Mouse (Mus musculus): ENCODE data around the gene Klhdc9. TPM values are rescaled to one million over a fixed set of nuclear protein-coding genes. Genes with fewer than 3 reads are reported as not detected.

Klhdc9 gene
- total RNA-seq, 1 experiment = 0.85 TPM

DNA sequence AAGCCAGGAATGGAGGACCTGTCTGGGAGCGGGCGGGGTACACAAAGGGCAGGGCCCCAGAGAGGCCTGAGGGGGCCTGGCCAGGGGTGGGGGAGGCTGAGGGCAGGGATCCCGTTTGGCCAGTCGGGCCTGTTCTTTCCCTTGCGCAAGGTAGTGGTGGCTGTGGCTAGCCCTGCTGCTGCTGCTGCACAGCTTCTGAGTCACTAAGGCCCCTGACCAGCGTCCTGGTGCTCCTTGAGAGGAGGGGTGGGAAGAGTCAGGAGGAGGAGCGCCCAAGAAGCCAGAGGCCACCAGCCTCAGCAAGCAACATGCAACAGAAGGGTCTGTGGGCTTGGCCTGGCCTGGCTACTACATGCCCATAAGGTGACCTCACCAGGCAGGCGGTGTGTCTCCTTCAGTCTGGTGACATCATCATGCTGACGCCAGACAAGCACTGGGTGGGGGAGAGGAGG is 15.1 kb upstream of the Klhdc9 start:
- H3K27ac ChIP-seq (ENCODE audit: insufficient read depth, low read depth, low read length, poor library complexity, severe bottlenecking) = no peak overlapping the region
- no peak for TF ChIP-seq ZNF384 (IDR thresholded peaks at IDR 0.05; ENCODE audit: low read depth, low read length)
- no peak for TF ChIP-seq MAFK (IDR thresholded peaks at IDR 0.05; ENCODE audit: insufficient read depth, low read depth, low read length)
- TF ChIP-seq ZC3H11A (IDR thresholded peaks at IDR 0.05; ENCODE audit: borderline replicate concordance, low read depth, low read length) = no peak
- TF ChIP-seq CHD2 (IDR thresholded peaks at IDR 0.05; ENCODE audit: low read depth, low read length) = no peak
- TF ChIP-seq HCFC1 (IDR thresholded peaks at IDR 0.05; ENCODE audit: borderline replicate concordance, insufficient read depth, low read length) = no peak
- no peak overlapping the region for H3K4me3 ChIP-seq (ENCODE audit: insufficient read depth in 1 of 2, low read depth in 1 of 2, low read length in 2 of 2, poor library complexity in 1 of 2, severe bottlenecking in 1 of 2)
- no peaks in the 10 kb centered on the region for H3K9me3 ChIP-seq (ENCODE audit: control insufficient read depth, insufficient read depth, low read depth, low read length)
- no peak overlapping the region for H3K9ac ChIP-seq (ENCODE audit: insufficient read depth, low read depth, low read length, poor library complexity, severe bottlenecking)
- in situ Hi-C loops (cut with MboI; ENCODE audit: low sequenced_read_pairs in 2 of 2, unreplicated experiment in 2 of 2) = no loop called here
- no peaks in the 10 kb centered on the region for H3K36me3 ChIP-seq (ENCODE audit: control insufficient read depth, insufficient read depth, low read length, poor library complexity, severe bottlenecking)
- DNase-seq (ENCODE audit: low read depth, low spot score) = no peak
- H3K4me1 ChIP-seq (ENCODE audit: control insufficient read depth in 2 of 2, insufficient read depth in 2 of 2, low read length in 2 of 2, poor library complexity in 1 of 2) = peaks cover 5 to 39% of the 10 kb centered on the region in 2 experiments; a peak in 3 of 4 replicates

DNA sequence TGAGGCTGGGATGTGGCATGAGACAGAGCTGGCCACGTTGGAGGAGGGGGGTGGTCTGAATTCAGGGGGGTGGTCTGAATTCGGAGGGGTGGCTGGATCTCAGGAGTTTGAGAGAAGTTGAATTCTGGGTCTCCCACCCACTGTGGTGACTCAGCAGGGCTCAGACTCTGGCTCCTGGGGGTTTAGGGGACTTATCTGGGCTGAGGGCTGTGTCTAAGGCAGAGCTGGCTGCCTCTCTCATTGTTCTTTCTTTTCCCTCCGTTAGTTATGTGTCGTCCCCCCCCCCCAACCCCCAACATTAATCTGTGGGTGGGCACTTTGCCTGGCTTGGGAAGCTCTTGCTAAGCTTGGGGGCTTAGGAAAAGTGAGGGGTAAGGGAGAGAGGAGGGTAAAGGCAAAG is 13.3 kb upstream of the Klhdc9 start:
- Histone ChIP-seq H3K36me3 (ENCODE audit: control insufficient read depth, insufficient read depth, low read length, poor library complexity, severe bottlenecking) (no peaks in the 10 kb centered on the region), H3K4me1 (ENCODE audit: control insufficient read depth in 2 of 2, insufficient read depth in 2 of 2, low read length in 2 of 2, poor library complexity in 1 of 2) (peaks cover 5 to 37% of the 10 kb centered on the region in 2 experiments; a peak in 3 of 4 replicates), H3K9ac (ENCODE audit: insufficient read depth, low read depth, low read length, poor library complexity, severe bottlenecking) (no peak overlapping the region; the same call in 1 of the 2 replicates), H3K27ac (ENCODE audit: insufficient read depth, low read depth, low read length, poor library complexity, severe bottlenecking) (no peak overlapping the region), H3K9me3 (ENCODE audit: control insufficient read depth, insufficient read depth, low read depth, low read length) (no peaks in the 10 kb centered on the region), H3K4me3 (ENCODE audit: insufficient read depth in 1 of 2, low read depth in 1 of 2, low read length in 2 of 2, poor library complexity in 1 of 2, severe bottlenecking in 1 of 2) (no peak overlapping the region)
- no peak for TF ChIP-seq ZNF384 (IDR thresholded peaks at IDR 0.05; ENCODE audit: low read depth, low read length)
- no peak for TF ChIP-seq HCFC1 (IDR thresholded peaks at IDR 0.05; ENCODE audit: borderline replicate concordance, insufficient read depth, low read length)
- no peak for TF ChIP-seq CHD2 (IDR thresholded peaks at IDR 0.05; ENCODE audit: low read depth, low read length)
- TF ChIP-seq ZC3H11A (IDR thresholded peaks at IDR 0.05; ENCODE audit: borderline replicate concordance, low read depth, low read length) = no peak
- in situ Hi-C loops (cut with MboI; ENCODE audit: low sequenced_read_pairs in 2 of 2, unreplicated experiment in 2 of 2) = no loop called here
- no peak for DNase-seq (ENCODE audit: low read depth, low spot score)

GRCm38 (mm10) chr1:171372880-171373279 is 12.3 kb upstream of the Klhdc9 start:
- in situ Hi-C loops (cut with MboI; ENCODE audit: low sequenced_read_pairs in 2 of 2, unreplicated experiment in 2 of 2) = no loop called here
- DNase-seq (ENCODE audit: low read depth, low spot score) = no peak
- Histone ChIP-seq H3K9me3 (ENCODE audit: control insufficient read depth, insufficient read depth, low read depth, low read length) (no peaks in the 10 kb centered on the region), H3K27ac (ENCODE audit: insufficient read depth, low read depth, low read length, poor library complexity, severe bottlenecking) (no peak overlapping the region), H3K36me3 (ENCODE audit: control insufficient read depth, insufficient read depth, low read length, poor library complexity, severe bottlenecking) (no peaks in the 10 kb centered on the region), H3K4me1 (ENCODE audit: control insufficient read depth in 2 of 2, insufficient read depth in 2 of 2, low read length in 2 of 2, poor library complexity in 1 of 2) (peaks cover 5 to 37% of the 10 kb centered on the region in 2 experiments; a peak in 3 of 4 replicates), H3K9ac (ENCODE audit: insufficient read depth, low read depth, low read length, poor library complexity, severe bottlenecking) (no peak overlapping the region), H3K4me3 (ENCODE audit: insufficient read depth in 1 of 2, low read depth in 1 of 2, low read length in 2 of 2, poor library complexity in 1 of 2, severe bottlenecking in 1 of 2) (no peak overlapping the region)
- no peak for TF ChIP-seq CHD2 (IDR thresholded peaks at IDR 0.05; ENCODE audit: low read depth, low read length)
- TF ChIP-seq ZNF384 (IDR thresholded peaks at IDR 0.05; ENCODE audit: low read depth, low read length) = no peak
- TF ChIP-seq MAFK (IDR thresholded peaks at IDR 0.05; ENCODE audit: insufficient read depth, low read depth, low read length) = no peak
- no peak for TF ChIP-seq ZC3H11A (IDR thresholded peaks at IDR 0.05; ENCODE audit: borderline replicate concordance, low read depth, low read length)
- TF ChIP-seq HCFC1 (IDR thresholded peaks at IDR 0.05; ENCODE audit: borderline replicate concordance, insufficient read depth, low read length) = no peak

GRCm38 (mm10) chr1:171369845-171370556 is 9.4 kb upstream of the Klhdc9 start, which contains the start of gene Nectin4:
Nectin4 (plus strand) TSS chr1:171370099.
- in situ Hi-C loops (cut with MboI; ENCODE audit: low sequenced_read_pairs in 2 of 2, unreplicated experiment in 2 of 2) = no loop called here
- H3K9ac ChIP-seq (ENCODE audit: insufficient read depth, low read depth, low read length, poor library complexity, severe bottlenecking) = no peak within 1 kb of the TSS
- TF ChIP-seq ZC3H11A (IDR thresholded peaks at IDR 0.05; ENCODE audit: borderline replicate concordance, low read depth, low read length) (no peak), CHD2 (IDR thresholded peaks at IDR 0.05; ENCODE audit: low read depth, low read length) (no peak), MAFK (IDR thresholded peaks at IDR 0.05; ENCODE audit: insufficient read depth, low read depth, low read length) (no peak), ZNF384 (IDR thresholded peaks at IDR 0.05; ENCODE audit: low read depth, low read length) (no peak), HCFC1 (IDR thresholded peaks at IDR 0.05; ENCODE audit: borderline replicate concordance, insufficient read depth, low read length) (no peak)
- peaks cover 5 to 26% of the 10 kb centered on the region in 2 experiments; a peak in 3 of 4 replicates for H3K4me1 ChIP-seq (ENCODE audit: control insufficient read depth in 2 of 2, insufficient read depth in 2 of 2, low read length in 2 of 2, poor library complexity in 1 of 2)
- no peak within 1 kb of the TSS for H3K27ac ChIP-seq (ENCODE audit: insufficient read depth, low read depth, low read length, poor library complexity, severe bottlenecking)
- peak within 1 kb of the TSS; percentile 0 to 43; a peak in 2 of 4 replicates for H3K4me3 ChIP-seq (ENCODE audit: insufficient read depth in 1 of 2, low read depth in 1 of 2, low read length in 2 of 2, poor library complexity in 1 of 2, severe bottlenecking in 1 of 2)
- no peaks in the 10 kb centered on the region for H3K9me3 ChIP-seq (ENCODE audit: control insufficient read depth, insufficient read depth, low read depth, low read length)
- no peaks in the 10 kb centered on the region for H3K36me3 ChIP-seq (ENCODE audit: control insufficient read depth, insufficient read depth, low read length, poor library complexity, severe bottlenecking)
- DNase-seq (ENCODE audit: low read depth, low spot score) = no peak

All from ES-E14 (cell line).